Mouse (Mus musculus): Measurements from ENCODE around the gene Lrp6. TPM values are rescaled to one million over a fixed set of nuclear protein-coding genes. Genes with fewer than 3 reads are reported as not detected.
A peak's percentile ranks its signal among the peaks of the same experiment; 100 is the strongest.

Gene Lrp6
- polyA plus RNA-seq, 1 experiment from 2014 or later: 26.4 TPM

DNA sequence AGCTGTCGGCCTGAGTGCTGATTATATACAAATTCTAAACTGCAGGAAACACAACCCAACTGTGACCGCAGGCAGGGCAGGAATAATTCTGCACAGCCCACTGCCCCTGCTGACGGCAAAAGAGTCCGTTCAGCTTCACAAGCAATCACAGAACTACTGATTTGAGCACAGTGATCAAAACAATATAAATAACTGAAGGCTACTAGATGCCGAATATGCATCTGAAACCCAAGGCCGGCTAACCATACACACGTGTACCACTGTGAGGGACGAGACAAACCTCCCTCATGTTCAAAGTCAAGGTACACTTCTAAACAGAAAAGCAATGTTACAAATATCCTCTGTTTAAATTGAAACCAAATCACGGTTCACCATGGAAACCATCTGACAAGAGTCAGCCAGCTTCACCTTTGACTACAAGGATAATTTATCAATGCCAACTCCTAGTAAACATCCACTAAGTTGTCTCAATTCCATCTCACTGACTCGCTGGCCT, 57.0 kb downstream of the Lrp6 start:
- 83% methylated on average over 10 of the region's 10 CpGs for WGBS
- H3K36me3 ChIP-seq (ENCODE audit: control insufficient read depth, insufficient read depth, low read length): peaks cover 22% of the 10 kb centered on the region
- H3K27me3 ChIP-seq (ENCODE audit: control insufficient read depth, insufficient read depth, low read length): no peaks in the 10 kb centered on the region
- H3K9me3 ChIP-seq (ENCODE audit: control insufficient read depth, low read length): no peaks in the 10 kb centered on the region
- no peak overlapping the region for H3K4me3 ChIP-seq (ENCODE audit: control insufficient read depth in 1 of 2, insufficient read depth in 1 of 2, low read depth in 1 of 2, low read length in 2 of 2)
- no peak overlapping the region for H3K27ac ChIP-seq (replicated peaks in 1 of 2; ENCODE audit: control insufficient read depth in 1 of 2, insufficient read depth in 1 of 2, low read depth in 2 of 2, low read length in 2 of 2)
- no peak overlapping the region for H3K4me2 ChIP-seq (ENCODE audit: low read length)
- no peak for ATAC-seq (ENCODE audit: insufficient number of reproducible peaks, insufficient read depth, low FRiP score, low read depth)
- H3K9ac ChIP-seq (ENCODE audit: low read length): no peak overlapping the region
- H3K4me1 ChIP-seq (ENCODE audit: control insufficient read depth in 2 of 2, insufficient read depth in 2 of 2, low read length in 2 of 2): peaks cover 0 to 10% of the 10 kb centered on the region in 2 experiments; a peak in 2 of 4 replicates

GRCm38 (mm10) chr6:134504866-134505265, 61.9 kb downstream of the Lrp6 start:
- Histone ChIP-seq H3K4me2 (ENCODE audit: low read length) (no peak overlapping the region), H3K9me3 (ENCODE audit: control insufficient read depth, low read length) (no peaks in the 10 kb centered on the region), H3K27ac (replicated peaks in 1 of 2; ENCODE audit: control insufficient read depth in 1 of 2, insufficient read depth in 1 of 2, low read depth in 2 of 2, low read length in 2 of 2) (no peak overlapping the region), H3K27me3 (ENCODE audit: control insufficient read depth, insufficient read depth, low read length) (no peaks in the 10 kb centered on the region), H3K9ac (ENCODE audit: low read length) (no peak overlapping the region), H3K4me1 (ENCODE audit: control insufficient read depth in 2 of 2, insufficient read depth in 2 of 2, low read length in 2 of 2) (peaks cover 8 to 42% of the 10 kb centered on the region in 2 experiments), H3K36me3 (ENCODE audit: control insufficient read depth, insufficient read depth, low read length) (peaks cover 22% of the 10 kb centered on the region), H3K4me3 (ENCODE audit: control insufficient read depth in 1 of 2, insufficient read depth in 1 of 2, low read depth in 1 of 2, low read length in 2 of 2) (no peak overlapping the region)
- WGBS: 19% methylated on average over 4 of the region's 4 CpGs
- ATAC-seq (ENCODE audit: insufficient number of reproducible peaks, insufficient read depth, low FRiP score, low read depth): peak; percentile 45; the same call in 1 of the 2 replicates

DNA sequence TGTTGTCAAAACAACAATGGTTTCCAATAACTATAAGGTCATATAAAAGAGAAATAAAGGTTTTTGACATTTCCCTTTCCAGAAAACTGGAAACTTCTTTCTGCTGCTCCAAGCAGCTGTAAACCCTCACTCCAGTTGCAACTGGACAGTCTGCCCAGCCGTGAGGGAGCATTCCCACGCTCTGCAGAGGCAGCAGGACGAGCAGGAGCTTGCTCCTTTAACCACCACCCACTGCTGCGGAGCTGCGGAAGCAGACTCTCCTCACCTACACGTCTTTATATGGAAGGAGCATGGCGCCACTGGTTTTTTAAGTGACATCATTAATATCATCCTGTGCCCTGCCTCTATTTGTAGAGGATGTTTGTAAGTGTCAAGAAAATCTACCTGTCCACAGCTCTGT, 64.4 kb downstream of the Lrp6 start:
- WGBS: 40% methylated on average over 7 of the region's 7 CpGs
- no peak overlapping the region for H3K4me2 ChIP-seq (ENCODE audit: low read length)

DNA sequence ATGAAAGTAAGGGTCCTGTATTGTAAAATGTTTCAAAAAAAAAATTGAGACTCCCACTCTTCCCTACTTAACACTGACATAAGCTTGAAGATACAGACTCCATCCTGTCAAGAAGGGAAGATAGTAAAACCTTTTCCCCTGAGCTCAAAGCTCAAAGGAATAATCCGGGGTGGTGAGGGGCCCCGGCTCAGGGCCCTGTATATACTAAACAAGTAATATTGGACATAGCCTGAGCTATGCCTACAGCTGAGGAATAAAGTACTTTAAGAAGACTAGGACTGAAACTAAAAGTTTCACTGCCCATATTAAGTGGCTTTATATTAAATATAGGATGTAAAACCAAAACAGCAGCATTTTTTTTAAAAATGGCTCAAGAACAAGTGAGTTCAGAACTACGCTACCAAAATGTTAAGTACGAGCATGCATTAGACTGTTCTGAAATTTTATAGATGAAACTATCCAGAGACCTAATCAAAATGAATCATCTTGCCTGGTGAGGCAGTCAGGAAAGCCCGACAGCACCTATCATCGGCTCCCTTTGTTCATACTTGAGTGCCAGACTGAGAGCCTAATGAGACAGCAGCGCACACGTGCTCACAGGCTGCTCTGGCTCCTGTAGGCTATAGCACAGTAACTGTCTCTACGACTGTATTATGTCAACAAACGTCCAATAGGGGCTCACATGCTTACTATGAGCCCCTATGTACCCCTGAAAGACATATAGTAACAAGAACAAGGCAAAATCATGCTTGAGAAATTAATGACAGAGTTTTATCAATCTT, 66.2 kb downstream of the Lrp6 start:
- WGBS: 35% methylated on average over 10 of the region's 10 CpGs
- Histone ChIP-seq H3K4me1 (ENCODE audit: control insufficient read depth in 2 of 2, insufficient read depth in 2 of 2, low read length in 2 of 2) (peaks cover 8 to 38% of the 10 kb centered on the region in 2 experiments), H3K27ac (replicated peaks in 1 of 2; ENCODE audit: control insufficient read depth in 1 of 2, insufficient read depth in 1 of 2, low read depth in 2 of 2, low read length in 2 of 2) (no peak overlapping the region), H3K27me3 (ENCODE audit: control insufficient read depth, insufficient read depth, low read length) (no peaks in the 10 kb centered on the region), H3K4me2 (ENCODE audit: low read length) (no peak overlapping the region), H3K9ac (ENCODE audit: low read length) (no peak overlapping the region), H3K36me3 (ENCODE audit: control insufficient read depth, insufficient read depth, low read length) (peaks cover 6% of the 10 kb centered on the region), H3K9me3 (ENCODE audit: control insufficient read depth, low read length) (no peaks in the 10 kb centered on the region), H3K4me3 (ENCODE audit: control insufficient read depth in 1 of 2, insufficient read depth in 1 of 2, low read depth in 1 of 2, low read length in 2 of 2) (no peak overlapping the region)
- ATAC-seq (ENCODE audit: insufficient number of reproducible peaks, insufficient read depth, low FRiP score, low read depth): no peak

More for the DNA sequence above, 64.4 kb downstream of the Lrp6 start:
- Histone ChIP-seq H3K4me3 (ENCODE audit: control insufficient read depth in 1 of 2, insufficient read depth in 1 of 2, low read depth in 1 of 2, low read length in 2 of 2) (no peak overlapping the region), H3K4me1 (ENCODE audit: control insufficient read depth in 2 of 2, insufficient read depth in 2 of 2, low read length in 2 of 2) (peaks cover 8 to 42% of the 10 kb centered on the region in 2 experiments), H3K36me3 (ENCODE audit: control insufficient read depth, insufficient read depth, low read length) (peaks cover 23% of the 10 kb centered on the region), H3K27me3 (ENCODE audit: control insufficient read depth, insufficient read depth, low read length) (no peaks in the 10 kb centered on the region), H3K9me3 (ENCODE audit: control insufficient read depth, low read length) (no peaks in the 10 kb centered on the region), H3K9ac (ENCODE audit: low read length) (no peak overlapping the region), H3K27ac (replicated peaks in 1 of 2; ENCODE audit: control insufficient read depth in 1 of 2, insufficient read depth in 1 of 2, low read depth in 2 of 2, low read length in 2 of 2) (no peak overlapping the region)
- no peak for ATAC-seq (ENCODE audit: insufficient number of reproducible peaks, insufficient read depth, low FRiP score, low read depth)

GRCm38 (mm10) chr6:134499089-134499488, 67.7 kb downstream of the Lrp6 start:
- 87% methylated on average over 2 of the region's 2 CpGs for WGBS
- ATAC-seq (ENCODE audit: insufficient number of reproducible peaks, insufficient read depth, low FRiP score, low read depth): no peak
- H3K36me3 ChIP-seq (ENCODE audit: control insufficient read depth, insufficient read depth, low read length): peaks cover 5% of the 10 kb centered on the region; the same call in 1 of the 2 replicates

GRCm38 (mm10) chr6:134498518-134498917, 68.2 kb downstream of the Lrp6 start:
- H3K27ac ChIP-seq (replicated peaks in 1 of 2; ENCODE audit: control insufficient read depth in 1 of 2, insufficient read depth in 1 of 2, low read depth in 2 of 2, low read length in 2 of 2): no peak overlapping the region

More at GRCm38 (mm10) chr6:134499089-134499488, 67.7 kb downstream of the Lrp6 start:
- H3K4me2 ChIP-seq (ENCODE audit: low read length): no peak overlapping the region
- H3K4me3 ChIP-seq (ENCODE audit: control insufficient read depth in 1 of 2, insufficient read depth in 1 of 2, low read depth in 1 of 2, low read length in 2 of 2): no peak overlapping the region
- H3K9ac ChIP-seq (ENCODE audit: low read length): no peak overlapping the region
- H3K9me3 ChIP-seq (ENCODE audit: control insufficient read depth, low read length): no peaks in the 10 kb centered on the region
- no peak overlapping the region for H3K27ac ChIP-seq (replicated peaks in 1 of 2; ENCODE audit: control insufficient read depth in 1 of 2, insufficient read depth in 1 of 2, low read depth in 2 of 2, low read length in 2 of 2)
- H3K4me1 ChIP-seq (ENCODE audit: control insufficient read depth in 2 of 2, insufficient read depth in 2 of 2, low read length in 2 of 2): peaks cover 8 to 39% of the 10 kb centered on the region in 2 experiments
- no peaks in the 10 kb centered on the region for H3K27me3 ChIP-seq (ENCODE audit: control insufficient read depth, insufficient read depth, low read length)

GRCm38 (mm10) chr6:134494828-134495698, 71.7 kb downstream of the Lrp6 start:
- H3K9me3 ChIP-seq (ENCODE audit: control insufficient read depth, low read length): no peaks in the 10 kb centered on the region
- WGBS: 75% methylated on average over 8 of the region's 8 CpGs
- no peaks in the 10 kb centered on the region for H3K27me3 ChIP-seq (ENCODE audit: control insufficient read depth, insufficient read depth, low read length)
- no peak overlapping the region for H3K27ac ChIP-seq (replicated peaks in 1 of 2; ENCODE audit: control insufficient read depth in 1 of 2, insufficient read depth in 1 of 2, low read depth in 2 of 2, low read length in 2 of 2)
- H3K4me3 ChIP-seq (ENCODE audit: control insufficient read depth in 1 of 2, insufficient read depth in 1 of 2, low read depth in 1 of 2, low read length in 2 of 2): no peak overlapping the region
- ATAC-seq (ENCODE audit: insufficient number of reproducible peaks, insufficient read depth, low FRiP score, low read depth): no peak
- H3K9ac ChIP-seq (ENCODE audit: low read length): no peak overlapping the region
- H3K4me1 ChIP-seq (ENCODE audit: control insufficient read depth in 2 of 2, insufficient read depth in 2 of 2, low read length in 2 of 2): peaks cover 0 to 13% of the 10 kb centered on the region in 2 experiments; a peak in 3 of 4 replicates
- peaks cover 5% of the 10 kb centered on the region; the same call in 1 of the 2 replicates for H3K36me3 ChIP-seq (ENCODE audit: control insufficient read depth, insufficient read depth, low read length)
- no peak overlapping the region for H3K4me2 ChIP-seq (ENCODE audit: low read length)

More at GRCm38 (mm10) chr6:134498518-134498917, 68.2 kb downstream of the Lrp6 start:
- Histone ChIP-seq H3K4me1 (ENCODE audit: control insufficient read depth in 2 of 2, insufficient read depth in 2 of 2, low read length in 2 of 2) (peaks cover 6 to 39% of the 10 kb centered on the region in 2 experiments), H3K27me3 (ENCODE audit: control insufficient read depth, insufficient read depth, low read length) (no peaks in the 10 kb centered on the region), H3K4me3 (ENCODE audit: control insufficient read depth in 1 of 2, insufficient read depth in 1 of 2, low read depth in 1 of 2, low read length in 2 of 2) (no peak overlapping the region), H3K4me2 (ENCODE audit: low read length) (no peak overlapping the region), H3K9ac (ENCODE audit: low read length) (no peak overlapping the region), H3K9me3 (ENCODE audit: control insufficient read depth, low read length) (no peaks in the 10 kb centered on the region), H3K36me3 (ENCODE audit: control insufficient read depth, insufficient read depth, low read length) (peaks cover 5% of the 10 kb centered on the region; the same call in 1 of the 2 replicates)
- no peak for ATAC-seq (ENCODE audit: insufficient number of reproducible peaks, insufficient read depth, low FRiP score, low read depth)

Data from heart, embryonic 14.5 days (tissue).